Mouse (Mus musculus) MEL (cell line): ENCODE data around the gene Cym. TPM values are rescaled to one million over a fixed set of nuclear protein-coding genes. Genes with fewer than 3 reads are reported as not detected.

Experiments used
- DNase-seq: peaks from one replicate; pipeline ENCODE4 v3.0.0; 2011; ENCODE audit warnings: low read depth, low spot score
- H3K27ac ChIP-seq: 2 replicates; pipeline ENCODE4 v1.5.1; 2012; ENCODE audit warnings: low read depth, mild to moderate bottlenecking, control low read depth, low read length, moderate library complexity; ENCODE audit not compliant: control insufficient read depth
- H3K27me3 ChIP-seq, 2 experiments: fragments of 150-350 bp in 1 of 2; sonication (generic) in 1 of 2; 2 replicates each; pipeline ENCODE4 v1.6.1; 2012; ENCODE audit warnings: low read length in 2 of 2, mild to moderate bottlenecking in 2 of 2, improper control_type of control experiment in 1 of 2, moderate library complexity in 1 of 2; ENCODE audit not compliant: insufficient read depth in 2 of 2, control insufficient read depth in 1 of 2
- H3K36me3 ChIP-seq, 2 experiments: 2 replicates each; pipeline ENCODE4 v1.6.1; 2012 to 2014; ENCODE audit warnings: low read length in 2 of 2, improper control_type of control experiment in 1 of 2, inconsistent platforms in 1 of 2, mild to moderate bottlenecking in 1 of 2; ENCODE audit not compliant: insufficient read depth in 2 of 2, control insufficient read depth in 1 of 2
- H3K4me1 ChIP-seq, 2 experiments: fragments of 150-350 bp in 1 of 2; sonication (generic) in 1 of 2; 2 replicates each; pipeline ENCODE4 v1.6.1; 2012; ENCODE audit warnings: low read length in 2 of 2, improper control_type of control experiment in 1 of 2, mild to moderate bottlenecking in 1 of 2; ENCODE audit not compliant: insufficient read depth in 2 of 2, control insufficient read depth in 1 of 2
- H3K4me3 ChIP-seq, 2 experiments: fragments of 150-350 bp in 1 of 2; sonication (generic) in 1 of 2; 2 replicates each; pipeline ENCODE4 v1.5.1; 2012; ENCODE audit warnings: low read depth in 2 of 2, low read length in 2 of 2, mild to moderate bottlenecking in 2 of 2, moderate library complexity in 2 of 2, control low read depth in 1 of 2, improper control_type of control experiment in 1 of 2; ENCODE audit not compliant: control insufficient read depth in 1 of 2, insufficient read depth in 1 of 2
- H3K79me2 ChIP-seq: 2 replicates; pipeline ENCODE4 v1.6.1; 2012; ENCODE audit warnings: mild to moderate bottlenecking, low read length, moderate library complexity; ENCODE audit not compliant: control insufficient read depth, poor library complexity, insufficient read depth
- H3K9ac ChIP-seq: 2 replicates; pipeline ENCODE4 v1.6.1; 2012; ENCODE audit warnings: low read depth, mild to moderate bottlenecking, control low read depth, low read length, moderate library complexity; ENCODE audit not compliant: control insufficient read depth, poor library complexity, severe bottlenecking
- H3K9me3 ChIP-seq: fragments of 150-350 bp; sonication (generic); replicated peaks from 2 replicates; pipeline ENCODE4 v1.6.1; 2012; ENCODE audit warnings: mild to moderate bottlenecking, low read length, improper control_type of control experiment, moderate library complexity; ENCODE audit not compliant: insufficient read depth
- ETS1 ChIP-seq: IDR thresholded peaks from 2 replicates; pipeline ENCODE4 v1.6.1; 2012; ENCODE audit warnings: low read depth, mild to moderate bottlenecking, inconsistent platforms, low read length, improper control_type of control experiment, moderate library complexity
- GABPA ChIP-seq: IDR thresholded peaks from 2 replicates; pipeline ENCODE4 v1.6.1; 2012; ENCODE audit warnings: low read depth, mild to moderate bottlenecking, inconsistent platforms, low read length, improper control_type of control experiment, moderate library complexity
- JUND ChIP-seq: IDR thresholded peaks from 2 replicates; pipeline ENCODE4 v1.6.1; 2011; ENCODE audit warnings: low read depth, mild to moderate bottlenecking, improper control_type of control experiment, low read length
- MAX ChIP-seq: IDR thresholded peaks from 2 replicates; pipeline ENCODE4 v1.6.1; 2011; ENCODE audit warnings: low read length, improper control_type of control experiment
- MAZ ChIP-seq: IDR thresholded peaks from 2 replicates; pipeline ENCODE4 v1.6.1; 2012; ENCODE audit warnings: low read depth, mild to moderate bottlenecking, inconsistent platforms, low read length, improper control_type of control experiment
- MXI1 ChIP-seq: IDR thresholded peaks from 2 replicates; pipeline ENCODE4 v1.6.1; 2011; ENCODE audit warnings: mild to moderate bottlenecking, low read depth, low read length, improper control_type of control experiment
- MYB ChIP-seq: IDR thresholded peaks from 2 replicates; pipeline ENCODE4 v1.6.1; 2011; ENCODE audit warnings: mild to moderate bottlenecking, low read depth, low read length, improper control_type of control experiment
- NELFE ChIP-seq: IDR thresholded peaks from 2 replicates; pipeline ENCODE4 v1.6.1; 2011; ENCODE audit warnings: low read depth, low read length, improper control_type of control experiment
- NRF1 ChIP-seq: IDR thresholded peaks from 2 replicates; pipeline ENCODE4 v1.6.1; 2014; ENCODE audit warnings: low read depth, mild to moderate bottlenecking, inconsistent platforms, low read length, improper control_type of control experiment, moderate library complexity; ENCODE audit not compliant: poor library complexity, insufficient read depth, severe bottlenecking
- POLR2AphosphoS2 ChIP-seq: IDR thresholded peaks from 2 replicates; pipeline ENCODE4 v1.6.1; 2011; ENCODE audit warnings: low read length, improper control_type of control experiment
- SIN3A ChIP-seq: IDR thresholded peaks from 2 replicates; pipeline ENCODE4 v1.6.1; 2012; ENCODE audit warnings: low read length, improper control_type of control experiment, inconsistent platforms
- SMC3 ChIP-seq: IDR thresholded peaks from 2 replicates; pipeline ENCODE4 v1.6.1; 2011; ENCODE audit warnings: low read depth, low read length, improper control_type of control experiment
- TAL1 ChIP-seq: IDR thresholded peaks from 2 replicates; pipeline ENCODE4 v1.6.1; 2012; ENCODE audit warnings: mild to moderate bottlenecking, inconsistent platforms, low read length, moderate library complexity, mixed read lengths
- TBP ChIP-seq: IDR thresholded peaks from 2 replicates; pipeline ENCODE4 v1.8.0; 2011; ENCODE audit warnings: low read depth, low read length, improper control_type of control experiment
- TCF12 ChIP-seq: IDR thresholded peaks from 2 replicates; pipeline ENCODE4 v1.6.1; 2014; ENCODE audit warnings: low read depth, mild to moderate bottlenecking, inconsistent platforms, low read length, improper control_type of control experiment, moderate library complexity
- ZKSCAN1 ChIP-seq: IDR thresholded peaks from 2 replicates; pipeline ENCODE4 v1.6.1; 2012; ENCODE audit warnings: low read depth, mild to moderate bottlenecking, inconsistent platforms, low read length, improper control_type of control experiment, moderate library complexity
- ZNF384 ChIP-seq: IDR thresholded peaks from 2 replicates; pipeline ENCODE4 v1.6.1; 2012; ENCODE audit warnings: low read depth, mild to moderate bottlenecking, inconsistent platforms, low read length, improper control_type of control experiment
- polyA plus RNA-seq, 2 experiments: library from polyadenylated mRNA; stranded (reverse) in 1 of 2; unstranded in 1 of 2; fragments of >175 nt in 1 of 2; fragments of >200 nt in 1 of 2; gene quantifications; 2 replicates each; pipeline versions ENCODE4 v1.2.1 to v1.2.4; 2012; ENCODE audit warnings: low replicate concordance in 2 of 2, low read depth in 1 of 2; ENCODE audit not compliant: insufficient read length in 2 of 2, insufficient read depth in 1 of 2, missing spikeins in 1 of 2
- total RNA-seq: library from RNA; depleted of rRNA; stranded (reverse); fragments of 300-350 nt; gene quantifications from 2 replicates; pipeline ENCODE4 v1.2.3, GENCODE M21; 2012

Cym gene
- total and polyA plus RNA-seq, 3 experiments, result 0.08 TPM; not detected in 2

- no peak for DNase-seq
- Histone ChIP-seq H3K9ac (no peak overlapping the region), H3K79me2 (no peaks in the 10 kb centered on the region), H3K27ac (no peak overlapping the region), H3K4me1 (no peaks in the 10 kb centered on the region), H3K36me3 (no peaks in the 10 kb centered on the region)
- no peak for TF ChIP-seq MAX
- no peak for TF ChIP-seq JUND
- no peak for TF ChIP-seq ZKSCAN1
- TF ChIP-seq MXI1, result no peak
- TF ChIP-seq NELFE, result no peak
- TF ChIP-seq, all 39 proteins: peak for 0
- Histone ChIP-seq H3K9me3 (no peaks in the 10 kb centered on the region), H3K27me3 (peaks cover 0 to 7% of the 10 kb centered on the region in 2 experiments; a peak in 3 of 4 replicates), H3K4me3 (no peak overlapping the region)
These were observed 5.0 kb downstream of the Cym start for GRCm38 (mm10) chr3:107216400-107217100.

GRCm38 (mm10) chr3:107214606-107215005, 6.9 kb downstream of the Cym start:
- Histone ChIP-seq H3K4me1 (no peaks in the 10 kb centered on the region), H3K9me3 (no peaks in the 10 kb centered on the region), H3K36me3 (no peaks in the 10 kb centered on the region), H3K79me2 (no peaks in the 10 kb centered on the region), H3K4me3 (no peak overlapping the region), H3K27me3 (peaks cover 0 to 5% of the 10 kb centered on the region in 2 experiments; a peak in 3 of 4 replicates), H3K27ac (no peak overlapping the region), H3K9ac (no peak overlapping the region)
- DNase-seq, result no peak
- TF ChIP-seq MAZ (no peak), ZNF384 (no peak), NRF1 (no peak), TCF12 (no peak), SMC3 (no peak), TAL1 (no peak)

DNA sequence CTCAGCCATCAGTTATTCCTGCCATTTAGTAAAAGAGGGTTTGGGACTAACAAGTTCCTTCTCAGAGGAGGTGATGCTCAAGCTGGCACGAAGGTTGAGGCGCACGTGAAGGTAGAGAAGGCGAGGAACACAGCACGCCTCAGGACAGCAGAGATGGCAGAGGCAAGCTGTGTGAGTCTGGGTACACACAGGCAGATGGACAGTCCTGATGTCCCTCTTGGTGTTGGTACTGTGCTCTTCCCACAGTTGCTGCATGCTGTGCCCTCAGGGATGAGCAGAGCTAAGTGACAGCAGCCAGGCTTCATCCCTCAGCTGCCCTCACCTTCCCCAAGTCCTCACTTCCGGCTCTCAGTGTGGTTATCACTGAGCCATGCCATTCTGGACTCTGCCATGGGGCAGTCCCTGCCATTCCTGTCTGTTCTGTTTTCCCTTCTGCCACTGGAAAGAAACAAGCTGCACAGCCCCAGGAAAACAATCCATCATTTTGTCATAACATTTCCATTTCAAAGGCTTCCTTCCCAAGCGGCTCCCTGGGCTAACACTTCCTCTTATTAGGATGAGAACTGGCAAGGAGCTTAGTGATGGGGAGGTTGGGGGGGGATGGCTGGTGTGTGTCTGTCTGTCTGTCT, 13.8 kb downstream of the Cym start:
- Histone ChIP-seq H3K27ac (no peak overlapping the region), H3K27me3 (no peaks in the 10 kb centered on the region; a peak in 1 of 4 replicates), H3K79me2 (no peaks in the 10 kb centered on the region), H3K9ac (no peak overlapping the region), H3K4me1 (no peaks in the 10 kb centered on the region), H3K9me3 (no peaks in the 10 kb centered on the region), H3K4me3 (no peak overlapping the region), H3K36me3 (no peaks in the 10 kb centered on the region)
- TF ChIP-seq MYB (no peak), SIN3A (no peak), GABPA (no peak), TCF12 (no peak), TBP (no peak), ETS1 (no peak), ZNF384 (no peak), POLR2AphosphoS2 (no peak)
- DNase-seq, result no peak
